Comparison of ENCODE assay signal across 1 mouse cellular context in the genomic region with DNA sequence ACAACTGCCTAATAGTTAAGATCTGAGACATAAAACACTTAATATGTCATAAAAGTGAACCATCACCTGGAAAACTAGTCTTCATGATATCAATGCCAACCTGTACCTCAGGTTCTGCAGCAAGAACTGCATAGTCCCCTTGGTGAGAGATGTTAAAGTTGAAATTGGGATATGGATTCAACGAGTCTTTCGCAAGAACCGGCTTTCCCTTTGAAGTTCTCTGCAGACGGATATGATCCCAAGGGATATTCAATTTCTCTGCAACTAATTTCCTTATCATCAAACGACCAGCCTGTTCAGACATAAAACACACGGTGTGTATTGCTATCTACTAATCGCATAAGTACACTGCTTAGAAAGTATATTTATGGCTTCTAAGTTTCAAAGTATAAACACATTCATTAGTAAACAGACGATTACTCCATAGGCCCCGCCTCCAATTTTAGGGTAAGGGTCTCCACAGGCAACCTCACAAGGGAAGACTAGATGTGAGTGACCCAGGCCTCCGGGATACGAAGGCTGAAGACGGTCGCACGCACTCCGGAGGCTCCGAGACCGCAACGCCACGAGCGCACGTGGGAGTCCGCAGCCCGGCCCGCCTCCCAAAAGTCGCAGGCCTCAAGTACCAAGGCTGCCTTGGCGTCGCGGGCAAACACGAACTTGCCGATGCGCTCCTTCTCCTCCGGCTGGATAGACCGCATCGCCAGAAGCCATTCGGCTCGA.
TF ChIP-seq lines count a peak whose summit lies in the region.

No protein-coding gene starts in this region.

TF ChIP-seq in MEL, 35 proteins besides CTCF, POLR2A, EP300 and RAD21 (continued from another document):
- TF ChIP-seq USF2 (IDR thresholded peaks at IDR 0.05; ENCODE audit: borderline replicate concordance in 1 of 2, insufficient read depth in 1 of 2, low read depth in 1 of 2, low read length in 2 of 2): no peak
- TF ChIP-seq RCOR1 (IDR thresholded peaks at IDR 0.05; ENCODE audit: low read depth, low read length): no peak
- TF ChIP-seq TAL1 (IDR thresholded peaks at IDR 0.05; ENCODE audit: low read length): peak; percentile 42
- TF ChIP-seq KAT2A (conservative IDR thresholded peaks at IDR 0.05; ENCODE audit: low read depth, low read length): no peak
- TF ChIP-seq GATA1 (IDR thresholded peaks at IDR 0.05; ENCODE audit: low read depth, low read length): peak; percentile 10; the same call in 1 of the 2 replicates
- TF ChIP-seq NELFE (IDR thresholded peaks at IDR 0.05; ENCODE audit: low read depth, low read length): no peak
- TF ChIP-seq MAFK (IDR thresholded peaks at IDR 0.05; ENCODE audit: borderline replicate concordance, low read depth, low read length): no peak
- TF ChIP-seq GABPA (IDR thresholded peaks at IDR 0.05; ENCODE audit: low read depth, low read length): no peak
- TF ChIP-seq TCF12 (IDR thresholded peaks at IDR 0.05; ENCODE audit: low read depth, low read length): no peak
- no peak for TF ChIP-seq CHD2 (IDR thresholded peaks at IDR 0.05; ENCODE audit: low read length)
- no peak for TF ChIP-seq ETS1 (IDR thresholded peaks at IDR 0.05; ENCODE audit: low read depth, low read length)
- TF ChIP-seq ZMIZ1 (IDR thresholded peaks at IDR 0.05; ENCODE audit: low read depth, low read length): no peak
- peak; percentile 92 for TF ChIP-seq MAX (IDR thresholded peaks at IDR 0.05; ENCODE audit: low read length)
